Mouse (Mus musculus) cerebellum, adult 18-20 months (tissue): ENCODE data around the gene Spaca1.
"Not testable (repeated sequence)": the region's sequence is repeated elsewhere in the genome, so short reads cannot be mapped to it uniquely, and the experiment has no call there.

Source experiments
- DNase-seq, 2 experiments: peaks; one replicate each; pipeline ENCODE4 v3.0.0; 2021

Gene Spaca1

DNA sequence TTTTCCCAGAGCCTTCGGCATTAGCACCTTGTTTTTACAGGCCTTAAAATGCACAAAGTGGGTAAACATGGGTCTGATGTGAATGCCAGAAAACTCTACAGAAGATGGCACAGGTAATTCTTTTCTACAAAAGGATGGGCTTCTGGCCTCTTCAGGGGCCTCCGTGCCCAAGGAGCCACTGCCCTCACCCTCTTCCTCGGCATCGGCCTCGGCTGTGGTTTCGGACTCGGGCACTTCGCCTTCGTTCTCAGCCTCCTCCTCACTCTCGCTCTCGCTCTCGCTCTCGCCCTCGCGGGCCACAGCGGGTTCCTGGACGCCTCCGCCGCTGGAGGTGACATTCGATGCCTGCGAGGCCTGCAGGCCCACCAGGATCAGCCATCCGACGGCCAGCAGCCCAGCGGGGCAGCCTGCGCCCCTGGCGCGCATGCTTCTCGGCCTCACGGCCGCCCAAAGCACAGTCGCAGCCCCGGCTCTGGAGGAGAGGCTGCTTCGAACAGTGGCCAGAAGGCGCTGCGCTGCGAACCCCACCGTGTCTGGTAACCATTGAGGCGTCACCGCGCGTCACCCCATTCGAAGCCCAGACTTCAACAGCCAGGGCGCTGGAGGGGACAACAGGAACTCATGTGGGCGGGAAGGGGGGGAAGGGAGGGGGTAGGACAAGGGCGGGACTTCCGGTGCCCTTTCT, at the start of gene Spaca1:
Gene Spaca1 (minus strand): TSS at position 621 of the 685 bp plus-strand sequence.
- DNase-seq, result peak; percentile 5 to 11

GRCm38 (mm10) chr4:34087286-34087685, 37.3 kb upstream of the Spaca1 start:
- not testable (repeated sequence) for DNase-seq

DNA sequence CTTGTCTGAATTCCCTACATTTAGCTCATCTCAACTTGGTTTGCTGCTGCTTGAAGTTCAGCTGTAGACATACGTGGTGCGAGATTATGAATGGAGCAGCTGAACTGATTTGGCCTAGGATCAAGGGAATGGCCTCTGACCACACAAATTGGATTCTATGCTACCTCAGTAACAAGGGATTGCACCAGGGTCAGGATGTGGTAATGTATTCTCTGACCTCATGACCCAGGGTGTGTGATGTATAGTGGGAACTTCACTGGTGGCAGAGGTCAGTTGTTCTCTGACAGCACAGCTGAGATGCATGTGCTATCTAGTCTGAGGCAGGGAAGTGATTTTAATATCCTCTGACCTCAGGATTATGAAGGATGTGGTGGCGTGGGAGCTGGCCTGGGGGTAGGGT, 31.1 kb upstream of the Spaca1 start:
- no peak for DNase-seq

GRCm38 (mm10) chr4:34069002-34069401, 19.0 kb upstream of the Spaca1 start:
- DNase-seq, result no peak

- no peak for DNase-seq
Measured at GRCm38 (mm10) chr4:34058320-34058719, 8.3 kb upstream of the Spaca1 start.

- DNase-seq, result no peak
Measured at GRCm38 (mm10) chr4:34026771-34027170, 23.2 kb downstream of the Spaca1 start.

GRCm38 (mm10) chr4:34021456-34021855, 28.5 kb downstream of the Spaca1 start:
- no peak for DNase-seq

- no peak for DNase-seq
Measured at GRCm38 (mm10) chr4:33996382-33996781, 53.6 kb downstream of the Spaca1 start.

- no peak for DNase-seq
Measured at GRCm38 (mm10) chr4:33992687-33993086, 57.3 kb downstream of the Spaca1 start.

DNA sequence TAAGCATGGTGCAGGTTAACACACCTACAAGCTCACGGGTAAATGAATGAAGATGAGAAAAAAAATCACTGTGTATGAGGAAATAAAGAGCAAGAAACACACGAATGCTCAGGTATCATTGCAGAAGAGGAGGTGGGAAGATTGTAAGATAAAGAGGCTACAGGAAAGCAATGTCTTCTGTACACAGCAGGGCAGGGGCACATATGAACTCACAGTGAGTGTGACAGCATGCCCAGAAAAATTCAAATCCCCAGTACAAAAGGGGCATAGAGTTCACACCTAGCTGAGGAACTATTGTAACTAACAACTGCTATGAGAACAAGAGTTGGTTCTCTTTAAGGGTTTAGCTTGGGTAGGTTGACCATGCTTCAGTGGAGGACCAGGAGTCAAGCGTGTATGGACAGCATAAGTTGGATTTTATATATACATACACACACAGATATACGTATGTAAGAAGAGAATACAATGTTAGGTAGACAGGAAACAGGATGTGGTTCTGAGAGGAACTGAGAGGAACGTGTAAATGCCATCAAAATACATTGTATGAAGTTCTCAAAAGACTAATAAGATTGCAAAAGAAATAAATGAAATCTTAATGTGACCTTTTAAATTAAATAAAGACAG, 61.4 kb downstream of the Spaca1 start:
- no peak for DNase-seq
